Comparison of ENCODE assay signal across 8 mouse cellular contexts in genomic region chr1:38252766-38253079, GRCm38 (mm10).
DNase-seq lines count a peak whose midpoint lies in the region; ATAC-seq lines count a peak whose summit lies in the region.

No protein-coding gene starts in this region.

- 48% methylated on average over 2 of the region's 2 CpGs for WGBS in forebrain, embryonic 13.5 days
- WGBS in forebrain, embryonic 10.5 days, result 50% methylated on average over 2 of the region's 2 CpGs
- whole genome bisulfite sequencing in neural tube, embryonic 15.5 days, result 35% methylated on average over 2 of the region's 2 CpGs

- no peak for DNase-seq in forebrain, embryonic 10.5 days (ENCODE audit: extremely low spot score, low spot score)
- DNase-seq in neural tube, embryonic 10.5 days (ENCODE audit: extremely low spot score, low spot score), result peak; percentile 26
- DNase-seq in kidney, postnatal 10 days, result peak; percentile 57
- DNase-seq in spleen, postnatal 36 days (ENCODE audit: low spot score in 2 of 2), result peak; percentile 19 to 38
- no peak for DNase-seq in urinary bladder, adult 18-20 months (ENCODE audit: low spot score in 2 of 2)
- DNase-seq in gastrocnemius, postnatal 25 days, result no peak

- H3K4me2 ChIP-seq in forebrain, embryonic 13.5 days, result no peak overlapping the region
- H3K4me2 ChIP-seq in neural tube, embryonic 15.5 days, result no peak overlapping the region

- no peaks in the 10 kb centered on the region for H3K27me3 ChIP-seq in forebrain, embryonic 13.5 days
- H3K27me3 ChIP-seq in forebrain, embryonic 10.5 days (ENCODE audit: poor library complexity, severe bottlenecking), result no peaks in the 10 kb centered on the region
- no peaks in the 10 kb centered on the region for H3K27me3 ChIP-seq in neural tube, embryonic 15.5 days (replicated peaks)

- ATAC-seq in forebrain, embryonic 13.5 days, result 0 out of 2 replicates have a peak, but pooled peaks have one; percentile 48
- no peak for ATAC-seq in neural tube, embryonic 15.5 days (ENCODE audit: low FRiP score)

- H3K4me3 ChIP-seq in forebrain, embryonic 13.5 days, result no peak overlapping the region
- no peak overlapping the region for H3K4me3 ChIP-seq in forebrain, embryonic 10.5 days
- H3K4me3 ChIP-seq in neural tube, embryonic 15.5 days (replicated peaks), result no peak overlapping the region

- no peaks in the 10 kb centered on the region for H3K36me3 ChIP-seq in forebrain, embryonic 13.5 days (ENCODE audit: poor library complexity, severe bottlenecking)
- no peaks in the 10 kb centered on the region for H3K36me3 ChIP-seq in forebrain, embryonic 10.5 days (replicated peaks)
- H3K36me3 ChIP-seq in neural tube, embryonic 15.5 days, result no peaks in the 10 kb centered on the region

- H3K9me3 ChIP-seq in forebrain, embryonic 13.5 days (replicated peaks), result no peaks in the 10 kb centered on the region
- H3K9me3 ChIP-seq in forebrain, embryonic 10.5 days, result no peaks in the 10 kb centered on the region
- H3K9me3 ChIP-seq in neural tube, embryonic 15.5 days (replicated peaks), result no peaks in the 10 kb centered on the region

- no peak overlapping the region for H3K27ac ChIP-seq in forebrain, embryonic 13.5 days
- H3K27ac ChIP-seq in forebrain, embryonic 10.5 days, result no peak overlapping the region
- H3K27ac ChIP-seq in neural tube, embryonic 15.5 days (replicated peaks), result no peak overlapping the region

- H3K4me1 ChIP-seq in forebrain, embryonic 13.5 days, result no peaks in the 10 kb centered on the region; the same call in 1 of the 2 replicates
- H3K4me1 ChIP-seq in forebrain, embryonic 10.5 days, result peaks cover 20% of the 10 kb centered on the region; the same call in 1 of the 2 replicates
- H3K4me1 ChIP-seq in neural tube, embryonic 15.5 days, result peaks cover 14% of the 10 kb centered on the region; the same call in 1 of the 2 replicates

- H3K9ac ChIP-seq in forebrain, embryonic 13.5 days, result no peak overlapping the region
- H3K9ac ChIP-seq in neural tube, embryonic 15.5 days (replicated peaks), result no peak overlapping the region

Comparison
In these comparisons a context has a peak if more than half of its experiments do, and no peak if none do; other contexts are left out.
1. DNase-seq: peak in neural tube, embryonic 10.5 days (single experiment), kidney, postnatal 10 days (single experiment) and spleen, postnatal 36 days (2 of 2); none in forebrain, embryonic 10.5 days (single experiment), urinary bladder, adult 18-20 months (0 of 2) and gastrocnemius, postnatal 25 days (single experiment).